Mouse (Mus musculus) MEL (cell line): ENCODE results near the gene Tldc1.
A peak's percentile ranks its signal among the peaks of the same experiment; 100 is the strongest.

Experiments
- CTCF ChIP-seq, 3 experiments: IDR thresholded peaks in 2 of 3; conservative IDR thresholded peaks in 1 of 3; 2 replicates each; pipeline ENCODE4 v1.5.1; 2011 to 2012; ENCODE audit warnings: low read length in 3 of 3, low read depth in 2 of 3, mild to moderate bottlenecking in 2 of 3, improper control_type of control experiment in 1 of 3, inconsistent platforms in 1 of 3, mixed read lengths in 1 of 3, moderate library complexity in 1 of 3; ENCODE audit not compliant: control insufficient read depth in 1 of 3, insufficient read depth in 1 of 3, poor library complexity in 1 of 3, severe bottlenecking in 1 of 3
- E2F4 ChIP-seq: IDR thresholded peaks from 2 replicates; pipeline ENCODE4 v1.6.1; 2011; ENCODE audit warnings: low read depth, low read length, improper control_type of control experiment, borderline replicate concordance
- EP300 ChIP-seq, 2 experiments: IDR thresholded peaks; 2 replicates each; pipeline ENCODE4 v1.6.1; 2011; ENCODE audit warnings: improper control_type of control experiment in 2 of 2, low read length in 2 of 2, low read depth in 1 of 2, mild to moderate bottlenecking in 1 of 2
- GATA1 ChIP-seq: IDR thresholded peaks from 2 replicates; pipeline ENCODE4 v1.6.1; 2011; ENCODE audit warnings: low read depth, low read length, improper control_type of control experiment
- MAFK ChIP-seq: IDR thresholded peaks from 2 replicates; pipeline ENCODE4 v1.6.1; 2011; ENCODE audit warnings: low read depth, mild to moderate bottlenecking, low read length, improper control_type of control experiment, borderline replicate concordance
- MXI1 ChIP-seq: IDR thresholded peaks from 2 replicates; pipeline ENCODE4 v1.6.1; 2011; ENCODE audit warnings: mild to moderate bottlenecking, low read depth, low read length, improper control_type of control experiment
- POLR2A ChIP-seq, 2 experiments: IDR thresholded peaks; 2 replicates each; pipeline ENCODE4 v1.6.1; 2011 to 2012; ENCODE audit warnings: low read length in 2 of 2, mild to moderate bottlenecking in 2 of 2, control low read depth in 1 of 2, improper control_type of control experiment in 1 of 2, low read depth in 1 of 2, moderate library complexity in 1 of 2; ENCODE audit not compliant: control insufficient read depth in 1 of 2, insufficient read depth in 1 of 2, poor library complexity in 1 of 2

DNA sequence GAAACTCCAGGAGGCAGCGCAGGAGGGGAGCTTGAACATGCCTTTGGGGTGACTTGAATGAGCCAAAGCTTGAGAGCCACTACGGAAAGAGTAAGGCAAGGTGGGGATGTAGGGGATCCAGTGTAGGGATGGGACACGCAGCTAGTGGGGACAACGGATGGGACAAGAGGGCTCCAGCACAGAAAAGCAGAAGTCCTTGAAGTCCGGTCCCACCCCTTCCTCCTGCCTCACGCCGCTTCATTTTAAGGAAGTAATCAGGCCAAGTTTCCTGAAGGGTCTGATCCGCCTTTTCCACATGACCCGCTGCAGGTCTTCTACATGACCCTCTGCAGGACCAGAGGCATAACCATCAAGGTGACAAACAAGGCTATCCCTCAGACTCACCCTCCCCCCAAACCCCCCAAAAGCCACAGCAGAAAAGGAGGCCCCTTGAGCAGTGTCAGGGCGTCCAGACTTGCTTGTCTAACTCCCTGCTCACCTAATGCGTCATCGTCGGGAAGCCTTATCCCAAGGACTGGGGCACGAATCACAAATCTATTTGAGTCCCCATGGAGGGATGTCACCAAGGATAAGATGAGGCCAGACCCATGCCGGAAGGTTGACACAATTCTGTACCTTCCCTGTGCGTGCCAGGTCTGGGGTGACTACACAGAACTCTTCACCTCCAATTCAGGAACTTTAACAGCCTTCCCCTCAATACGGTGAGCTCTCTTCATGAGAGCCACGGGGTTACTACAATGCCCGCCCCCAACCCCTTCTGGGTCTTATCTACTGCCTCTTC, 47.9 kb upstream of the Tldc1 start:
- TF ChIP-seq MAFK: no peak
- peak; percentile 21 to 63; a peak in 2 of 4 replicates for TF ChIP-seq POLR2A (IDR thresholded peaks at IDR 0.05; ENCODE audit: control insufficient read depth in 1 of 2, insufficient read depth in 1 of 2, low read depth in 1 of 2, low read length in 2 of 2, poor library complexity in 1 of 2)
- TF ChIP-seq E2F4: no peak
- TF ChIP-seq EP300 (IDR thresholded peaks at IDR 0.05; ENCODE audit: low read depth in 1 of 2, low read length in 2 of 2): peak; percentile 31 to 74; a peak in 3 of 4 replicates
- peak; percentile 16; the same call in 1 of the 2 replicates for TF ChIP-seq GATA1
- TF ChIP-seq MXI1: peak; percentile 69; the same call in 1 of the 2 replicates
- no peak for TF ChIP-seq CTCF (IDR thresholded peaks at IDR 0.05 in 2 of 3, conservative IDR thresholded peaks at IDR 0.05 in 1 of 3; ENCODE audit: control insufficient read depth in 1 of 3, insufficient read depth in 1 of 3, low read depth in 2 of 3, low read length in 3 of 3, poor library complexity in 1 of 3, severe bottlenecking in 1 of 3)
